ENCODE assay signal across 12 mouse cellular contexts in genomic region chr1:22804148-22804885, GRCm38 (mm10). TPM values are rescaled to one million over a fixed set of nuclear protein-coding genes. Genes with fewer than 3 reads are reported as not detected.
DNase-seq lines count a peak whose midpoint lies in the region; ATAC-seq lines count a peak whose summit lies in the region.
"Had no signal": no experiment of that assay in that cellular context is flagged by ENCODE, and none has a peak within 500 bp of the region (broad histone marks: within the 10 kb centered on the region; RNA-seq: fewer than 3 reads in every experiment).

No protein-coding gene starts in this region.

- H3K27me3 ChIP-seq in hindbrain, embryonic 13.5 days = no peaks in the 10 kb centered on the region
- H3K27me3 ChIP-seq in hindbrain, embryonic 10.5 days (ENCODE audit: insufficient read depth, poor library complexity, severe bottlenecking) = peaks cover 38% of the 10 kb centered on the region
- peaks cover 24% of the 10 kb centered on the region for H3K27me3 ChIP-seq in embryonic facial prominence, embryonic 13.5 days
- peaks cover 3% of the 10 kb centered on the region for H3K27me3 ChIP-seq in midbrain, embryonic 11.5 days (ENCODE audit: control insufficient read depth, insufficient read depth, low read length)
- H3K27me3 ChIP-seq: CH12.LX had no signal

- peak overlapping the region; percentile 71 for H3K4me3 ChIP-seq in hindbrain, embryonic 13.5 days
- H3K4me3 ChIP-seq in hindbrain, embryonic 10.5 days = no peak overlapping the region
- H3K4me3 ChIP-seq in embryonic facial prominence, embryonic 13.5 days = no peak overlapping the region
- H3K4me3 ChIP-seq in midbrain, embryonic 11.5 days (ENCODE audit: low read depth, low read length) = no peak overlapping the region
- H3K4me3 ChIP-seq: megakaryocyte, embryonic 14.5 days had no signal

- no peak for ATAC-seq in hindbrain, embryonic 13.5 days (ENCODE audit: low FRiP score)
- no peak for ATAC-seq in embryonic facial prominence, embryonic 13.5 days (ENCODE audit: insufficient number of reproducible peaks, insufficient read depth, low FRiP score, low TSS enrichment, low read depth)
- no peak for ATAC-seq in midbrain, embryonic 11.5 days (ENCODE audit: low FRiP score)

- no peak overlapping the region for H3K27ac ChIP-seq in hindbrain, embryonic 13.5 days
- no peak overlapping the region for H3K27ac ChIP-seq in hindbrain, embryonic 10.5 days
- no peak overlapping the region for H3K27ac ChIP-seq in embryonic facial prominence, embryonic 13.5 days
- H3K27ac ChIP-seq in midbrain, embryonic 11.5 days (ENCODE audit: low read depth, low read length) = no peak overlapping the region
- H3K27ac ChIP-seq: liver, embryonic 14.5 days had no signal

- H3K4me2 ChIP-seq in hindbrain, embryonic 13.5 days = peak overlapping the region; percentile 74
- peak overlapping the region; percentile 88; the same call in 1 of the 2 replicates for H3K4me2 ChIP-seq in embryonic facial prominence, embryonic 13.5 days
- peak overlapping the region; percentile 11; the same call in 1 of the 2 replicates for H3K4me2 ChIP-seq in midbrain, embryonic 11.5 days

- no peaks in the 10 kb centered on the region for H3K36me3 ChIP-seq in hindbrain, embryonic 13.5 days
- no peaks in the 10 kb centered on the region for H3K36me3 ChIP-seq in hindbrain, embryonic 10.5 days
- H3K36me3 ChIP-seq in embryonic facial prominence, embryonic 13.5 days = no peaks in the 10 kb centered on the region
- H3K36me3 ChIP-seq in midbrain, embryonic 11.5 days (ENCODE audit: control insufficient read depth, insufficient read depth, low read length) = no peaks in the 10 kb centered on the region

- peak overlapping the region; percentile 85 for H3K9ac ChIP-seq in hindbrain, embryonic 13.5 days
- H3K9ac ChIP-seq in embryonic facial prominence, embryonic 13.5 days = no peak overlapping the region
- no peak overlapping the region for H3K9ac ChIP-seq in midbrain, embryonic 11.5 days (ENCODE audit: low read length)
- H3K9ac ChIP-seq: liver, embryonic 14.5 days had no signal

- no peak for DNase-seq in hindbrain, embryonic 10.5 days (ENCODE audit: low spot score)
- DNase-seq in brain, adult 2 months (ENCODE audit: low read depth, low spot score) = peak; percentile 24
- peak; percentile 82 for DNase-seq in midbrain, embryonic 11.5 days (ENCODE audit: low spot score, missing footprints)
- DNase-seq in spleen, postnatal 36 days (ENCODE audit: low spot score in 2 of 2) = no peak
- no peak for DNase-seq in thymus, postnatal 14 days
- DNase-seq: embryo, embryonic 11 days; kidney, adult 8-10 months had no signal

- WGBS in hindbrain, embryonic 13.5 days = 77% methylated on average over 4 of the region's 4 CpGs
- WGBS in hindbrain, embryonic 10.5 days = 72% methylated on average over 4 of the region's 4 CpGs
- WGBS in embryonic facial prominence, embryonic 13.5 days = 67% methylated on average over 4 of the region's 4 CpGs
- 76% methylated on average over 4 of the region's 4 CpGs for WGBS in midbrain, embryonic 11.5 days

- H3K4me1 ChIP-seq in hindbrain, embryonic 13.5 days (replicated peaks) = peaks cover 32% of the 10 kb centered on the region
- peaks cover 13% of the 10 kb centered on the region for H3K4me1 ChIP-seq in hindbrain, embryonic 10.5 days (replicated peaks)
- peaks cover 10% of the 10 kb centered on the region for H3K4me1 ChIP-seq in embryonic facial prominence, embryonic 13.5 days
- H3K4me1 ChIP-seq in midbrain, embryonic 11.5 days (ENCODE audit: control insufficient read depth, insufficient read depth, low read length) = 0 out of 2 replicates have a peak, but pooled peaks cover 4% of the 10 kb centered on the region

- H3K9me3 ChIP-seq in hindbrain, embryonic 13.5 days = no peaks in the 10 kb centered on the region
- no peaks in the 10 kb centered on the region for H3K9me3 ChIP-seq in hindbrain, embryonic 10.5 days
- no peaks in the 10 kb centered on the region for H3K9me3 ChIP-seq in embryonic facial prominence, embryonic 13.5 days
- H3K9me3 ChIP-seq in midbrain, embryonic 11.5 days (ENCODE audit: control insufficient read depth, low read length) = no peaks in the 10 kb centered on the region
- H3K9me3 ChIP-seq: megakaryocyte, embryonic 14.5 days had no signal

RNA-seq across cellular contexts. Expression of gene Rims1, which starts 1.5 kb away (rescaled TPM):
- polyA plus RNA-seq in hindbrain, embryonic 13.5 days (2015; fragmentation: Nextera tagmentation; extraction: Ambion mirVana) = 10.1 and 10.8 TPM in 2 replicates
- polyA plus RNA-seq in hindbrain, embryonic 10.5 days (2016; fragmentation: Nextera tagmentation; extraction: Ambion mirVana) = 0.95 and 2.6 TPM in 2 replicates
- 1.6 and 2.2 TPM in 2 replicates for polyA plus RNA-seq in embryonic facial prominence, embryonic 13.5 days (2015; fragmentation: Nextera tagmentation; extraction: Ambion mirVana)
- 2.1 and 3.6 TPM in 2 replicates for polyA plus RNA-seq in midbrain, embryonic 11.5 days (2014; fragmentation: Nextera tagmentation; extraction: Ambion mirVana)

Comparison
In these comparisons a context has a peak if more than half of its experiments do, and no peak if none do; other contexts are left out.
1. H3K4me2 ChIP-seq: peak in every context shown above with its lines; median percentile 88 in embryonic facial prominence, embryonic 13.5 days; 74 in hindbrain, embryonic 13.5 days; 11 in midbrain, embryonic 11.5 days.
2. DNase-seq: peak in brain, adult 2 months (single experiment) and midbrain, embryonic 11.5 days (single experiment); none in hindbrain, embryonic 10.5 days (single experiment), spleen, postnatal 36 days (0 of 2) and thymus, postnatal 14 days (single experiment).